Mouse (Mus musculus) testis, adult 2 months (tissue): ENCODE results near the gene Dusp27. TPM values are rescaled to one million over a fixed set of nuclear protein-coding genes. Genes with fewer than 3 reads are reported as not detected.

Experiments used
- H3K27ac ChIP-seq: fragments of 200-500 bp; 2 replicates; pipeline ENCODE4 v1.5.1; 2012; ENCODE audit warnings: low read depth, low read length; ENCODE audit not compliant: control insufficient read depth, insufficient read depth
- H3K27me3 ChIP-seq: fragments of 200-500 bp; 2 replicates; pipeline ENCODE4 v1.6.1; 2012; ENCODE audit warnings: mild to moderate bottlenecking, low read length, moderate library complexity; ENCODE audit not compliant: control insufficient read depth, insufficient read depth
- H3K36me3 ChIP-seq: fragments of 200-500 bp; 2 replicates; pipeline ENCODE4 v1.6.1; 2012; ENCODE audit warnings: mild to moderate bottlenecking, low read length; ENCODE audit not compliant: control insufficient read depth, insufficient read depth
- H3K4me1 ChIP-seq: fragments of 200-500 bp; 2 replicates; pipeline ENCODE4 v1.6.1; 2012; ENCODE audit warnings: low read length; ENCODE audit not compliant: control insufficient read depth, insufficient read depth
- H3K4me3 ChIP-seq: fragments of 200-500 bp; 2 replicates; pipeline ENCODE4 v1.5.1; 2012; ENCODE audit warnings: low read depth, mild to moderate bottlenecking, low read length, moderate library complexity, mixed read lengths; ENCODE audit not compliant: control insufficient read depth
- CTCF ChIP-seq: fragments of 200-500 bp; IDR thresholded peaks from 2 replicates; pipeline ENCODE4 v1.5.1; 2012; ENCODE audit warnings: low read depth, mild to moderate bottlenecking, inconsistent platforms, low read length, moderate library complexity; ENCODE audit not compliant: control insufficient read depth, insufficient read depth, insufficient replicate concordance
- POLR2A ChIP-seq: fragments of 200-500 bp; IDR thresholded peaks from 2 replicates; pipeline ENCODE4 v1.6.1; 2012; ENCODE audit warnings: low read depth, mild to moderate bottlenecking, inconsistent platforms, low read length, moderate library complexity; ENCODE audit not compliant: control insufficient read depth
- polyA plus RNA-seq: library from polyadenylated mRNA; depleted of rRNA; stranded (reverse); fragments of >200 nt; gene quantifications from 2 replicates; pipeline ENCODE4 v1.2.3, GENCODE M21; 2012; rRNA removed

The Dusp27 gene
- polyA plus RNA-seq, 1 experiment = 0.10 TPM

DNA sequence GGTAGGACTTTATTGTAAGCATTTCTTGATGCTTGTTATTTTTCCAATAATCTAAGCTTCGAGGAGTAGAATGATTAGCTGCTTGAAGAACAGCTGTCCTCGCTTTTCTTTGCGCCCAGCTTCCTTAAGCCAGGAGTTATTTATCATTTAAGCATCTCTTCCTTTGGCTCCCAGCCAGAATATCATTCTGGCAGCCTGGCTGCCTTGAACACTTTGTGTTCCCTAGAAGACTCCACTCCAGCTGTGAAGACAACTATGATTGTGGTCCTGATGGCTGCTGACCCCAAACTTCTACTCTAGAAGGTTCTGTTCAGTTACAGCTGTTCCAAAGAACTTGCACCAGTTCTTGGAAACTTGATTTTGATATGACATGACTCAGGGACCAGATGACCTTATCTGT is 66.2 kb downstream of the Dusp27 start:
- Histone ChIP-seq H3K36me3 (no peaks in the 10 kb centered on the region), H3K27ac (no peak overlapping the region), H3K4me3 (no peak overlapping the region), H3K4me1 (peaks cover 2% of the 10 kb centered on the region), H3K27me3 (no peaks in the 10 kb centered on the region)
- TF ChIP-seq CTCF (no peak), POLR2A (no peak)

DNA sequence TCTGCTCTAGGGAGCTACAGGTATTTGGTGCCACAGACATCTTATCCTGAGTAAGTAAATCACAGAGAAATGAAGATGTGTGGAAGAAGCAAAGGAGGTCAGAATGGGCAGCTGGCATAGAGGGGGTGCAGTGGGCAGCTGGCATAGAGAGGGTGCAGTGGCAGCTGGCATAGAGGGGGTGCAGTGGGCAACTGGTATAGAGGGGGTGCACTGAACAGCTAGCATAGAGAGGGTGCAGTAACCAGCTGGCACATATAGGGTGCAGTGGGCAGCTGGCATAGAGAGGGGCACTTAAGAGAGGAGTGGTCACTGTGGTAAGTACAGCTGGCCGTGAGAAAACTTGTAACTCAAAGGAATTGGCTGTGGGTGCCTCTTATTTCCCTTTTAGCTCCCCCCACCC is 67.3 kb downstream of the Dusp27 start:
- no peaks in the 10 kb centered on the region for H3K36me3 ChIP-seq
- peaks cover 2% of the 10 kb centered on the region for H3K4me1 ChIP-seq
- no peak overlapping the region for H3K27ac ChIP-seq
- TF ChIP-seq POLR2A = no peak
- TF ChIP-seq CTCF = no peak
- H3K4me3 ChIP-seq = no peak overlapping the region
- H3K27me3 ChIP-seq = no peaks in the 10 kb centered on the region

DNA sequence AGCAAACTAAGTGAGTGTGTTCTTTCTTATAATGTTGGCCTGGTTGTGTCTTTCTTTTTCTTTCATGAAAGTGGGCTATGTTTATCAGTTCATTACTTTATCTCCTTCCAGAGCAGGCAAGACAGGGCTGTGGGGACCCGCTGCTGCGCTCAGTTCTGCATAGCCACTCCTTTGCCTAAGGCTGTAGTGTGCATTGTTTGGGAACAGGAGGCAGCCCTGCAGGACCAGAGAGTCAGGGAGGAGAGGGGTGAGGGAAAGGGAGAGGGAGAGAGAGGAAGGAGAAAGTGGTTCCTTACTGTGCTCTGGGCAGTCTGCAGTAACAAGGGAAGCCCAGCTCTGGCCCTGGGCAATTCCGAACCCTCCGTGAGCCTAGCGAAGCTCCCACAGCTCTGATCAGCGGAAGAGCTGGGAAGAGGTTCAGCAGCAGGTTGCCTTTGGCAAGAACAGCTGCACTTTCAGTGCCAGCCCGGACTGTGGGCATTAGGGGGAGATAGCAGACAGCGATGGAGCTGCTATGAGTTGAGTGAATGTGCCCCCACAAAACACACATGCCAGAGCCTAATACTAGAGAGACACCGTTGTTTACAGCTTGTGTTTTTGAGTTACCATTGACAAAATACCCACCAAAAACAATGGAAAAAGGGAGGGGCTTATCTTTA is 71.5 kb downstream of the Dusp27 start:
- no peaks in the 10 kb centered on the region for H3K4me1 ChIP-seq
- no peaks in the 10 kb centered on the region for H3K27me3 ChIP-seq
- H3K36me3 ChIP-seq = no peaks in the 10 kb centered on the region
- no peak overlapping the region for H3K27ac ChIP-seq
- no peak for TF ChIP-seq POLR2A
- no peak for TF ChIP-seq CTCF
- no peak overlapping the region for H3K4me3 ChIP-seq

DNA sequence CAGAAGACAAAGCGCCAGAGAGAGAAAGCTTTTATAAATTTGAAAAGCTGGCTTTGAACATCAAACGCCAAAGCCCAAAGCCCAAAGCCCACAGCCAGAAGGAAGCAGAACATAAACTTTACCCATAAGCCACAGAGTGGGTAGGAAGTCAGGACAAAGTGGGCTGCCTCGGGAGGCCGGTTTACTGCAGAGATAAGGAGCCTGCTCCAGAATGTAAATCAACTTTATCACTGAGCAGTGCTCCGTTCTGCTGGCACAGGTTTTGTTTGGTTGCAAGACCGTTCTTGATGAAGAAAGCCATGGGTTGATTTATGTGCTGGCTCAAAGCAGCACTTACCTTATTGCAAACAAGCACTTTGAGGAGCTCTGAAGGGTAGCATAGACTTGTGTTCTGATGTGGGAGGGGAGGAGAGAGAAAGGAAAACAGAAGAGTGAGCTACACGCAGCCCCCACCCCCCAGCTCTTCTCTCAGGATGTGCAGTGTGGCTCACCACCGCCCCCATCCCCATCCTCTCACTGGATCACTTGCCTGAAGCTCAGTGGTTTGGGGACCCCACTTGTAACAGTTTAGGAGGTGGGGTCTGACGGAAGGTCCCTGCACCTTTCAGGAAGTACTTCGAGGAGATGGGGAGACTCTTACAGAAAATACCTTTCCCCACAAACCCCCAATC is 74.3 kb downstream of the Dusp27 start:
- no peak overlapping the region for H3K27ac ChIP-seq
- TF ChIP-seq POLR2A (no peak), CTCF (no peak)

DNA sequence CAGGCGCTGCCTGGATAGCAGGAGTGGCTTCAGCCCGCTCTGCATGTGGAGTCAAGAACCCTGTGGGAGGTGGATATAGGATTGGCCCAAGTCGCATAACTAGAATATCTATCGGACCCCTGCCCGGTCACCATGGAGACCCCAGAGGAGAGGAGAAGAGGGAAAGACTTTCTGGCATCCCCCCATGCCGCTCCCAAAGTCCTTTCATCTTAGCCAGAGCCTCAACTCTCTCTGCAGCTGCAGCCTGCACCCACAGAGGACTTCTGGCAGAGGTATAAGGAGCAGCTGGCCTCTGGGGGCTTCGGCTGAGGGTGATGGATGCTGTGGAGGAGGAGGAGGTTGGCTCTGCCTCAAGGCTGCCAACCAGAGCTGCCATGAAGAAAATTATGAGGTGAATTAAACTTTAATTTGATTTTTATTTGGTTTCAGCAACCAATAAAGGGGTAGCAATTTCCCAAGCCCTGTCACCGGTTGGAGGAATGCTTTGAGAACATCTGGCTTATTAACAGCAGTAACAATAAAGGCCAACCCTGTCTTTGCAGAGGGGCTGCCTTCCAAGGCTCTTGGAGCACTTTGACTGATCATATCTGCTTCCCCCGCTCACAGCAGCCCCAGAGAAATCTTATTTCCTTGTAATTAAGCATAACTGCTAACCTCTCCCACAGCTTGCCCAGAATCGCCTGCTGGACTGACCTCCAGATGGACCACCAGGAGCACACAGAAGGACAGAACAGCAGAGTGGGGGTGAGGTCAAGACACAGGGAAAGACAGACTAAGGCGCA is 78.5 kb downstream of the Dusp27 start:
- H3K27me3 ChIP-seq = 0 out of 2 replicates have a peak, but pooled peaks cover 3% of the 10 kb centered on the region
- peaks cover 11% of the 10 kb centered on the region for H3K4me1 ChIP-seq
- no peak for TF ChIP-seq POLR2A
- TF ChIP-seq CTCF = no peak
- no peak overlapping the region for H3K4me3 ChIP-seq
- H3K27ac ChIP-seq = no peak overlapping the region
- H3K36me3 ChIP-seq = no peaks in the 10 kb centered on the region

More for the DNA sequence above, 74.3 kb downstream of the Dusp27 start:
- Histone ChIP-seq H3K4me1 (peaks cover 6% of the 10 kb centered on the region), H3K36me3 (no peaks in the 10 kb centered on the region), H3K27me3 (0 out of 2 replicates have a peak, but pooled peaks cover 3% of the 10 kb centered on the region), H3K4me3 (no peak overlapping the region)

DNA sequence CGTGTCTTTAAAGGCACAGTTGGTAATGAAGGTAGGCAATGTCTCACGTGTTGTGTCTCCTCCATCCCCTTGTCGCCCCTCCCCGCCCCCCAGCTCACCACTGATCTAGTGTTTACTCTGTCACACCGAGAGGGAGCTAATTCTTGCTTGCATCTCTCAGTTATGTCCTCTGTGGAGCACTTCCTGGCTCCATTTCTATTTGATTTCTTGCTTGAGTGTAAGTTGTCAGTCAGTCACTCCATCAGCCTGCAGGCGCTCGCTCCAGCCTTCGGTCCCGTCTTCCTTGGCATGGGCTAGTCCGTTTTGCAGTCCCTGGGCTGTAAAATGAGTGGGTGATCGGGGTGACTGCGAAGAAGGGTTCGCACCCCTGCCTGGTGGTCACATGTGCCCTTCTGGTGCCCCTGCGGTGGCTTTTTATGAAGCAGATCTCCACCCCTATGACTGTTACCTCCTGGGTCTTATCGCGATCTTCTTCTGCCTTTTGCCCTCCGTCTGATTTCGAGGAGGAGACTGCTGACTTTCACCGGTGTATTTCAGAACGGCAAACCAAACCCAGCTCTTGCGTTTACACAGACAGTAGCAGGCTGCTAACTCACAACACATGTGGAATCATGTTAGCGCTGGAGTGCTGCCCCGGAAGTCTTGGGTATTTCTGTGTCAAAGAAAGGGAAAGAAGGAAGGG is 79.4 kb downstream of the Dusp27 start:
- Histone ChIP-seq H3K36me3 (no peaks in the 10 kb centered on the region), H3K4me1 (peaks cover 14% of the 10 kb centered on the region)
- TF ChIP-seq CTCF (no peak), POLR2A (no peak)

More for the DNA sequence above, 79.4 kb downstream of the Dusp27 start:
- Histone ChIP-seq H3K27me3 (0 out of 2 replicates have a peak, but pooled peaks cover 3% of the 10 kb centered on the region), H3K4me3 (peak overlapping the region; percentile 57), H3K27ac (no peak overlapping the region)

Other genes with a start within 250 kb of the Dusp27 start
- 17.6 and 19.2 TPM in 2 replicates for gene Pou2f1, start 125.2 kb downstream of the Dusp27 start, polyA plus RNA-seq
- 0.16 and 0.37 TPM in 2 replicates for gene Gpa33, start 2.3 kb upstream of the Dusp27 start, polyA plus RNA-seq
- gene Mael, start 110.8 kb upstream of the Dusp27 start, polyA plus RNA-seq = 669 and 776 TPM in 2 replicates
- gene Ildr2, start 126.2 kb upstream of the Dusp27 start, polyA plus RNA-seq = 0.15 and 0.35 TPM in 2 replicates